Mouse (Mus musculus): ENCODE measurements around the gene Adgrb3. TPM values are rescaled to one million over a fixed set of nuclear protein-coding genes. Genes with fewer than 3 reads are reported as not detected.

The Adgrb3 gene
- polyA plus RNA-seq, 1 experiment = not detected

DNA sequence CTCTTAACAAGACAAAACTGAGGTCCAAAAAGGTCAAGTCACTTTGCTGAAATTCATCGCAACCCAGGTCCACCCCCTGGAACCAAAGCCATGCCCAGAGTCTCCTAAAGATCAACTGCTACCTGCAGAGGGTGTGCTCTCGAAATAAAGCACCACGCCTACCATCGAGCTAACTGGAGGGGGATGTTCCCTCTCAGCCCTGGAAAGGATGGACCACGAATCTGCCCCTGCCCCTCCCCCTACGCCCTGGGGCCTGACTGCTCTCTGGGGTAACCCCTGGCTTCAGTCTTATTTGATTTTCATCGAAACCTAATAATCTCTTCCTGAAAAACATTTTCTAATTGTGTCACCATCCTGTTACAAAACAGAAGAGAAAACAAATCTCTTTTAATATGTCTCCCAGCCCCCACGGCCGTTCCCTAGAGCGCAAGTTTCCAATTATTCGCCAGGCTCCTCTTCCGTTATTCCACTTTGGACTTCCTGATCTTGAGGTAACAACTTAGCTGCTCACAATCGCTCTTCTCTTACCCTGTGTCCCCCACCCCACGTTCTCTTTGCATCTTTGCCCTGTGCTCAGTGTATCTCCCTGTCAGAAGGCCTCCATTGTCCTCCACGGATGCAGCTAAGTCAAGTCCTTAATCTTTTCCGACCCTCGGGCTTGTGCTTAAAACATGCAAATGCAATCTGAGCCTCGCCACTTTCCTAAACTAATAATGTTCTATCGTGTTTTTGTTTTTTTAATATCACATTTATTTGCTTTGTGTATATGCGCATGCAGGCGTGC, 651.0 kb downstream of the Adgrb3 start:
- Histone ChIP-seq H3K4me1 (ENCODE audit: control insufficient read depth, insufficient read depth, low read length) (no peaks in the 10 kb centered on the region), H3K4me3 (ENCODE audit: insufficient read depth, low read length) (no peak overlapping the region), H3K27ac (ENCODE audit: insufficient read depth, low read depth, low read length) (no peak overlapping the region)
- TF ChIP-seq POLR2A (IDR thresholded peaks at IDR 0.05; ENCODE audit: borderline replicate concordance, low read depth, low read length) (no peak), CTCF (IDR thresholded peaks at IDR 0.05; ENCODE audit: low read depth, low read length) (no peak)

DNA sequence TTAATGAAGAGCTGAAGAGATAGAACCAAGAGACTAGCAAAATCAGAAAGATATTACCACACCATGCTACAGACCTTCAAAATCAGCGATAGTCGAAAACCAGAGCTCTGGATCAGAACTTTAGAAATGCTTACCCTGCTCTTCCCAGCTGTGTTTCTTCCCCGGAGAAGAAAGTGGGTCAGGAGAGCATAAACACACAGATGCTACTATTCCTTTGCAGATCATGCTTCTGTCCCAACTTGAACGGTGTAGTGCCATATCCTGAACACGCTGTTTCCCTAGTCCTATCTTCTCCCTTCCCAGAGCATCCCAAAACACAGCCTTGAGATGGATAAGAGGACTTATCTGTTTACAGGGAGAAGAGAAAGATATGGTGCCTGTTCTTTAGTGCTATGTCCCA, 662.4 kb downstream of the Adgrb3 start:
- Histone ChIP-seq H3K27ac (ENCODE audit: insufficient read depth, low read depth, low read length) (no peak overlapping the region), H3K4me3 (ENCODE audit: insufficient read depth, low read length) (no peak overlapping the region), H3K4me1 (ENCODE audit: control insufficient read depth, insufficient read depth, low read length) (no peaks in the 10 kb centered on the region)
- no peak for TF ChIP-seq CTCF (IDR thresholded peaks at IDR 0.05; ENCODE audit: low read depth, low read length)
- no peak for TF ChIP-seq POLR2A (IDR thresholded peaks at IDR 0.05; ENCODE audit: borderline replicate concordance, low read depth, low read length)

DNA sequence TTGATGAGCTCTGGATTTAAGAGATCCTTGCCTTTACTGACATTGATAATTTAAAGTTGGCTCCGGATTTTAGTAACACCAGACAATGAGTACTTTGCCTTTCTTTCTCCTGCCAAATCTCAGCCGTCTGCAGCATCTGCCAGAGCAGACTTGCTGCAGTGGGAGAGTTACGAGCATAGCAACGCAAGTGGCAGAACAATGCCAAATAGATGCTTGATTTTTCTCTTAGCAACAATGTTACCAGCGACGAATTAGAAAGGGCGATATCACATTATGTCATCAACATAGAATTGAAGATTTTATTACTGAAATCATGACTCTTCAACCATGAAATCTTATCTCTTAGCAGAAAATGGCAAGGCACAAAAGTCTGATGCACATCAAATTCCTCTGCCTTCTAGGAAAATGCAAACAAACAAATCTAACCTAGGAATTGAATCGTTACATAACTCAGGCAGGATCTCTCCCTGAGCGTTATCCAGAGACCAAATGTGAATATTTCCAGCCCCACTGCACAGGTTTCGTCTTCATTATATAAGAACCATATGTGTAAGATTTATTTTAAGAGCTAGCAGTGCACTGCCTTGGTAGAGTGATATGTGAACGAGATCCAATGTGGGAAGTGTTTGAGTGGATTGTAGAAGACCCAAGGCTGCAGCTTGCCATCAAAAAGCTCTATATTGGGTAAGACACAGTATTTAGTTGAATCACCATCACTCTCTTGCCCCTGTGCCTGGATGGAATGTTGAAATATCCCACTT, 663.3 kb downstream of the Adgrb3 start:
- TF ChIP-seq POLR2A (IDR thresholded peaks at IDR 0.05; ENCODE audit: borderline replicate concordance, low read depth, low read length) (no peak), CTCF (IDR thresholded peaks at IDR 0.05; ENCODE audit: low read depth, low read length) (no peak)
- Histone ChIP-seq H3K4me1 (ENCODE audit: control insufficient read depth, insufficient read depth, low read length) (no peaks in the 10 kb centered on the region), H3K27ac (ENCODE audit: insufficient read depth, low read depth, low read length) (no peak overlapping the region), H3K4me3 (ENCODE audit: insufficient read depth, low read length) (no peak overlapping the region)

DNA sequence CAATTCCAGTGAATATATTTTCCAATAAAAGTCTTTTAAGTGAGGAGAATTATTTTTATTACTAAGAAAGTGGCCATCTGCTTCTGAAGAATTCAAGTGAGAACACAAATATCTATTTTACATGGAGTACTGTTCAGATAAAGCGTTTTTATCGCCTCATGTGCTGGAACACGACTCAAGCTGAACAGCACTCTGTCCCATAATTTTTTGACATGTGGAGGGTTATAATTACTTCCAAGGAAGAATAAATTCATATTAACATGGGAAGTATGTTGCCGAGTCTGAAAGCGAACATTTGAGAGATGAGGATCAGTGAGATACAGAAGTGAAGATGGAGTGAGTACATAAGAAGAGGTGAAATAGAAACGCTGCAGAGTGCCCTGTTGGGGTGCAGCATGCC, 665.9 kb downstream of the Adgrb3 start:
- TF ChIP-seq CTCF (IDR thresholded peaks at IDR 0.05; ENCODE audit: low read depth, low read length) (no peak), POLR2A (IDR thresholded peaks at IDR 0.05; ENCODE audit: borderline replicate concordance, low read depth, low read length) (no peak)
- Histone ChIP-seq H3K4me1 (ENCODE audit: control insufficient read depth, insufficient read depth, low read length) (no peaks in the 10 kb centered on the region), H3K4me3 (ENCODE audit: insufficient read depth, low read length) (no peak overlapping the region), H3K27ac (ENCODE audit: insufficient read depth, low read depth, low read length) (no peak overlapping the region)

DNA sequence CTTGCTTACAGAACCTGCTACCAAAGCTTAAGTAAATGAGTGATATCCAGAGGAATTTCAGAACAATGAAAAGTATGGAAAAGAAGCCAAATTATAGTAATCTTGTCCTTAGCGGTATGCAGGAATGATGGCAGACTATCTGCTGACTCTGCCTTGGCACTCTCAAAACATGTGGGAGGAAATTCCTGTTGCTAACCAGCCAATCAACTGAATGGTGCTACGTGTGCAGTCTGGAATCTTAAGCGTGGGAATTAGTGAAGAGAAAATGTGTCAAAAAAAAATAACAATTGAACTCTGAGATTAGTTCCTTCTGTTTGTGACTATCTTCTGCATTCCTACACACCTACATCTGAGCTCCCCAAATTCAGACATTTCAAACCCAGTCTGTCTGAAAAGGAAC, 683.3 kb downstream of the Adgrb3 start:
- Histone ChIP-seq H3K4me1 (ENCODE audit: control insufficient read depth, insufficient read depth, low read length) (no peaks in the 10 kb centered on the region), H3K27ac (ENCODE audit: insufficient read depth, low read depth, low read length) (no peak overlapping the region), H3K4me3 (ENCODE audit: insufficient read depth, low read length) (no peak overlapping the region)
- TF ChIP-seq CTCF (IDR thresholded peaks at IDR 0.05; ENCODE audit: low read depth, low read length) (no peak), POLR2A (IDR thresholded peaks at IDR 0.05; ENCODE audit: borderline replicate concordance, low read depth, low read length) (no peak)

DNA sequence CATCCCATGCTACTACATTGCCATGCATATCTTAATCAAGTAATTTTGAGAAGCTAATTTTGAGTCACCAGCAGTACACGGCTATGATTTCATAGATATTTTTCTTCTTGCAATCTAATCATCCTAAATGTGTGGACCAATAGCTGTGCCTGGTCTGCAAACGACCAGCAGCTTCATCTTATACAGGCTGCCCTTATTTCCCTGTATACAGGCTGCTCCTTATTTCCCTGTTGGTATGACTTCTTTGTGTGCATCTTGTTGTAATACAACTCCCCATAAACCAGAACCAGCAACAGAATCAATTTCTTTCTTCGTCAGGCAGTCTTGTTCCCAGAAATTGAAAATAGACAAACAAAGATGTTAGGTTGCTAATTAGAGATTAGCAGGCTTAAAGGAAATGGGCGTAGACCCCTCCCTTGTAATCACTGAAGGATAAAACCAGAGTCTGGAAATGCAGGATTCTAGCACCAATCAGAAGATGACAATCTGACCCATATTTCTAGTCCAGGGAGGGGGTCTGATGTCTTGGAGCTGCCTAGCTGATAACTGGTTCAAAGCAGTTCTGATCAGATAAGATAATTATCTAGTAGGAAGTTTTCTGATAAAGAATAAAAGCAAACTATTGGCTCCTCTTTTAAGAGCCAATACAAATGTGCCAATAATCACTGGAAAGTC, 697.2 kb downstream of the Adgrb3 start:
- Histone ChIP-seq H3K4me1 (ENCODE audit: control insufficient read depth, insufficient read depth, low read length) (no peaks in the 10 kb centered on the region), H3K4me3 (ENCODE audit: insufficient read depth, low read length) (no peak overlapping the region), H3K27ac (ENCODE audit: insufficient read depth, low read depth, low read length) (no peak overlapping the region)
- TF ChIP-seq POLR2A (IDR thresholded peaks at IDR 0.05; ENCODE audit: borderline replicate concordance, low read depth, low read length) = no peak
- TF ChIP-seq CTCF (IDR thresholded peaks at IDR 0.05; ENCODE audit: low read depth, low read length) = no peak

DNA sequence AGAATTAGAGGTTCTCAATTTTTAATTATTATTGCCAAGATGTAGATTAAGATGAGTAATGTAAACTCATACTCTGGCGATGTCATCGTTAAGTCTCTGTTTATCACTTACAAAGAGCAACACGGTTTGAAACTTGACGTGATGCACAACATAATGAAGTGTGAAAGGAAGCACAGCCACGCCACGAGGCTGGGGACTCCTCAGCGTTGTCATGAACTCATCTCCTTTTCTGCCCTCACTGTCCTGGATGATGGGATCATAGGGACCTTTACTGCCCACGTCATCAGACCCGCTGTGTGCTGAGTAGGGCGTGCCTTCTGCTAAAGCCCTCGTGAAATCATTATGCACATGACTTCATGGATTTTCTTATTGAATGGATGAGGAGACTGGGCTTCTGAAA, 714.0 kb downstream of the Adgrb3 start:
- Histone ChIP-seq H3K4me1 (ENCODE audit: control insufficient read depth, insufficient read depth, low read length) (no peaks in the 10 kb centered on the region), H3K27ac (ENCODE audit: insufficient read depth, low read depth, low read length) (no peak overlapping the region), H3K4me3 (ENCODE audit: insufficient read depth, low read length) (no peak overlapping the region)
- no peak for TF ChIP-seq POLR2A (IDR thresholded peaks at IDR 0.05; ENCODE audit: borderline replicate concordance, low read depth, low read length)

DNA sequence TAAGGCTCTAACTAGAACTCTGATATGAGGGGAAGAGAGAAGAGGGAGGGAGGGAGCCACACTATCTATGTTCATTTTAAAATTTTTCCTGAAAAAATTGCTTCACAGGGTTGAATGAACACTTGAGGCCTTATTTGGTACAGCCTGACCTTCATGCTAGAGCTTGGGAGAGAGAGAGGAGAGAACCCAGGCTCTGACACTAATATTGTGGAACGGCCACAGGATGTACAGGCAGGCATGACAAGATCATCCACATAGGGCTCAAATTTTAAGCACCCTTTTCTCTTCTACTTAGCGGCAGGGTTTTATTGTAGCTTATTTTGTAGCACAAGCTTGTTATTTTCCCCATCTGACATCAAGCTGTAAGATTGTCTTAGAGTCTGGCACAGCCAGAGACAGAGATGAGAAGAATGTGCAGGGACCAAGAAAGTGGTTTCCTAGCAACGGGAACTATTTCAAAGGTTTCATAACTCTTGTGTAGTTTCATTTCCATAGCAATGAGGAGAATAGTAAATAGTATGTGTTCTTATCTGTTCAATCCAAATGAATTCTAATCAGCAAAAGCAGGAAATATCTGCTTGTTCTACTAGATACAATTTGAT, 721.9 kb downstream of the Adgrb3 start:
- Histone ChIP-seq H3K27ac (ENCODE audit: insufficient read depth, low read depth, low read length) (no peak overlapping the region), H3K4me1 (ENCODE audit: control insufficient read depth, insufficient read depth, low read length) (no peaks in the 10 kb centered on the region), H3K4me3 (ENCODE audit: insufficient read depth, low read length) (no peak overlapping the region)
- no peak for TF ChIP-seq POLR2A (IDR thresholded peaks at IDR 0.05; ENCODE audit: borderline replicate concordance, low read depth, low read length)
- TF ChIP-seq CTCF (IDR thresholded peaks at IDR 0.05; ENCODE audit: low read depth, low read length) = no peak

DNA sequence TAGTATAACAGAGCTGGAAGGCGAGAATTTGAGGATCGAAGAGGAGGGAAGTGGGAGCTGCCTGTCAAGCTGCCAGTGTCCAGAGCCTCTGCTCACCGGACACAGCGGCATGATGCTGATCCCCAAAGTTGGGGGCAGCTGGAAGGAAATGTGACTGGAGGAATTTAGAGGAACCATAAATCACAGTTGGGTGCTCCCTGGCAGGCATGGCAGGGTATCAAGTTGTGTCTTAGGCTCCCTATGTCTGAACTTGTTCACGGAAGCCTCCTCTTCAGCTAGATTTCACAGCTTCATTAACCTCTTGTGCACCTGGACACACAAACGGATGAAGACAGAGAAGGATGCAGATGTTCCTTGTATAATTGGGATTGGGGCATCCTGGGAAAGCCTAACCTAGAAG, 722.8 kb downstream of the Adgrb3 start:
- H3K27ac ChIP-seq (ENCODE audit: insufficient read depth, low read depth, low read length) = no peak overlapping the region
- no peak overlapping the region for H3K4me3 ChIP-seq (ENCODE audit: insufficient read depth, low read length)
- no peaks in the 10 kb centered on the region for H3K4me1 ChIP-seq (ENCODE audit: control insufficient read depth, insufficient read depth, low read length)
- no peak for TF ChIP-seq POLR2A (IDR thresholded peaks at IDR 0.05; ENCODE audit: borderline replicate concordance, low read depth, low read length)
- no peak for TF ChIP-seq CTCF (IDR thresholded peaks at IDR 0.05; ENCODE audit: low read depth, low read length)
